Mouse (Mus musculus) hindbrain, embryonic 13.5 days (tissue): ENCODE results near the gene Ppp1r13b. TPM values are rescaled to one million over a fixed set of nuclear protein-coding genes. Genes with fewer than 3 reads are reported as not detected.

Experiments used
- polyA plus RNA-seq: library from polyadenylated mRNA; unstranded; fragments of >200 nt; fragmentation: Nextera tagmentation; extraction: Ambion mirVana; gene quantifications from 2 replicates; pipeline ENCODE4 v1.2.1, GENCODE M21; 2015

The Ppp1r13b gene
- polyA plus RNA-seq, 1 experiment from 2014 or later, result 25.5 TPM

Other genes starting within 250 kb of the Ppp1r13b start
- gene Ckb, start 235.8 kb downstream of the Ppp1r13b start, polyA plus RNA-seq, result 1,675 and 1,703 TPM in 2 replicates
- gene Trmt61a, start 230.0 kb downstream of the Ppp1r13b start, polyA plus RNA-seq, result 8.6 and 9.3 TPM in 2 replicates
- gene Bag5, start 194.9 kb downstream of the Ppp1r13b start, polyA plus RNA-seq, result 65.3 and 67.9 TPM in 2 replicates
- gene Apopt1, start 194.8 kb downstream of the Ppp1r13b start, polyA plus RNA-seq, result 55.1 and 62.1 TPM in 2 replicates
- gene Klc1, start 149.3 kb downstream of the Ppp1r13b start, polyA plus RNA-seq, result 571 and 589 TPM in 2 replicates
- gene Xrcc3, start 94.2 kb downstream of the Ppp1r13b start, polyA plus RNA-seq, result 3.1 and 3.6 TPM in 2 replicates
- gene Zfyve21, start 93.9 kb downstream of the Ppp1r13b start, polyA plus RNA-seq, result 38.4 and 42.9 TPM in 2 replicates
- gene Atp5mpl, start 58.9 kb upstream of the Ppp1r13b start, polyA plus RNA-seq, result 734 and 738 TPM in 2 replicates
- 0.38 and 0.48 TPM in 2 replicates for gene Tdrd9, start 63.4 kb upstream of the Ppp1r13b start, polyA plus RNA-seq
- gene Rd3l, start 73.2 kb upstream of the Ppp1r13b start, polyA plus RNA-seq, result not detected in 2 replicates
- 0.27 and 1.1 TPM in 2 replicates for gene Aspg, start 198.6 kb upstream of the Ppp1r13b start, polyA plus RNA-seq
- gene Kif26a, start 238.1 kb upstream of the Ppp1r13b start, polyA plus RNA-seq, result 3.8 and 4.4 TPM in 2 replicates